Mouse (Mus musculus) liver, adult 2 months (tissue): ENCODE measurements around the gene Ypel2. TPM values are rescaled to one million over a fixed set of nuclear protein-coding genes. Genes with fewer than 3 reads are reported as not detected.

Source experiments
- DNase-seq: peaks from one replicate; pipeline ENCODE4 v3.0.0-alpha.2; 2011; ENCODE audit warnings: low read depth, low spot score; ENCODE audit errors: extremely low read depth
- H3K27ac ChIP-seq: fragments of 200-500 bp; replicated peaks from 2 replicates; pipeline ENCODE4 v1.5.1; 2012; ENCODE audit warnings: low read depth, mild to moderate bottlenecking, control low read depth, inconsistent platforms, low read length; ENCODE audit not compliant: insufficient read depth
- H3K27me3 ChIP-seq: fragments of 200-500 bp; 2 replicates; pipeline ENCODE4 v1.6.1; 2012; ENCODE audit warnings: mild to moderate bottlenecking, moderate library complexity, low read length, inconsistent platforms; ENCODE audit not compliant: control insufficient read depth, insufficient read depth
- H3K36me3 ChIP-seq: fragments of 200-500 bp; 2 replicates; pipeline ENCODE4 v1.6.1; 2012; ENCODE audit warnings: low read length, inconsistent platforms; ENCODE audit not compliant: control insufficient read depth, insufficient read depth
- H3K4me1 ChIP-seq: fragments of 200-500 bp; 2 replicates; pipeline ENCODE4 v1.6.1; 2011; ENCODE audit warnings: low read length; ENCODE audit not compliant: control insufficient read depth, insufficient read depth
- H3K4me3 ChIP-seq: fragments of 200-500 bp; 2 replicates; pipeline ENCODE4 v1.5.1; 2011; ENCODE audit warnings: low read depth, mild to moderate bottlenecking, control low read depth, low read length, moderate library complexity; ENCODE audit not compliant: insufficient read depth
- H3K79me2 ChIP-seq: fragments of 200-500 bp; 2 replicates; pipeline ENCODE4 v1.6.1; 2012; ENCODE audit warnings: inconsistent platforms, mild to moderate bottlenecking, low read length, moderate library complexity; ENCODE audit not compliant: control insufficient read depth, insufficient read depth
- H3K9ac ChIP-seq: fragments of 200-500 bp; 2 replicates; pipeline ENCODE4 v1.6.1; 2012; ENCODE audit warnings: low read depth, mild to moderate bottlenecking, control low read depth, inconsistent platforms, low read length
- CTCF ChIP-seq: fragments of 200-500 bp; IDR thresholded peaks from 2 replicates; pipeline ENCODE4 v1.5.1; 2011; ENCODE audit warnings: low read depth, low read length, control low read depth
- POLR2A ChIP-seq: fragments of 200-500 bp; IDR thresholded peaks from 2 replicates; pipeline ENCODE4 v1.6.1; 2011; ENCODE audit warnings: low read length, control low read depth; ENCODE audit not compliant: insufficient read depth; ENCODE audit errors: extremely low read depth
- WGBS: fragments of 180-500 bp; shearing (Covaris S2); methylation state at CpG from one replicate; pipeline ENCODE4 v1.1.7; 2018; 5-methylcytosine and 5-hydroxymethylcytosine counted together
- polyA plus RNA-seq: library from polyadenylated mRNA; depleted of rRNA; stranded (reverse); fragments of >200 nt; gene quantifications from 2 replicates; pipeline ENCODE4 v1.2.3, GENCODE M21; 2012
- total RNA-seq: library from RNA; depleted of rRNA; stranded (reverse); fragments of >200 nt; gene quantifications from 2 replicates; pipeline ENCODE4 v1.2.3, GENCODE M21; 2014

The Ypel2 gene
- total and polyA plus RNA-seq, 2 experiments: 5.1 to 6.2 TPM

GRCm38 (mm10) chr11:86952659-86953058 lies 40.8 kb downstream of the Ypel2 start:
- no peak for TF ChIP-seq POLR2A
- no peak for TF ChIP-seq CTCF
- DNase-seq: no peak
- Histone ChIP-seq H3K36me3 (no peaks in the 10 kb centered on the region; the same call in 1 of the 2 replicates), H3K27me3 (no peaks in the 10 kb centered on the region), H3K4me1 (peaks cover 41% of the 10 kb centered on the region), H3K79me2 (peaks cover 5% of the 10 kb centered on the region; the same call in 1 of the 2 replicates), H3K9ac (no peak overlapping the region), H3K4me3 (no peak overlapping the region), H3K27ac (peak overlapping the region; percentile 72)
- 92% methylated on average over 2 of the region's 2 CpGs for WGBS

DNA sequence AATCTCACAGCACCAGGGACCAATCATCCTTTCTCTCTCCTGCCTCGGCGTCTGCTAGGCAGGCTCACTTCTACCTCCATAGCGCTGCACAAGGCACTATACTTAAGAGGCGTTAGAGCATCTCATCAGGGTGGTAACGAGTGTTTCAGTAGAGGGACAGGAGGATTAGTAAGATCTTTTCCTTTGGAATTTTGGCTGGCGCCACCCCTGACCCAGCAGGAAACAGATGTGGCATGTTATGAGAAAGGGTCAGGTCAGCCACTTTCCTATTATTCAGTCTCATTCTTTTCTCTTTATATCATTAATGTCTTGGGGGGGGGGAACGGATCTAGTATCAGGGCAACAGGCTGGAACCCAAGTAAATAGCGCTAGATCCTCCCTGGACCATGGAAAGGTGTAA lies 41.8 kb downstream of the Ypel2 start:
- Histone ChIP-seq H3K9ac (no peak overlapping the region), H3K4me1 (peaks cover 38% of the 10 kb centered on the region), H3K36me3 (no peaks in the 10 kb centered on the region; the same call in 1 of the 2 replicates), H3K4me3 (no peak overlapping the region), H3K27me3 (no peaks in the 10 kb centered on the region), H3K27ac (no peak overlapping the region), H3K79me2 (peaks cover 5% of the 10 kb centered on the region; the same call in 1 of the 2 replicates)
- DNase-seq: no peak
- WGBS: 91% methylated on average over 8 of the region's 8 CpGs
- no peak for TF ChIP-seq CTCF
- no peak for TF ChIP-seq POLR2A

GRCm38 (mm10) chr11:86950491-86950890 lies 43.0 kb downstream of the Ypel2 start:
- WGBS: 75% methylated on average over 3 of the region's 3 CpGs
- Histone ChIP-seq H3K36me3 (no peaks in the 10 kb centered on the region; the same call in 1 of the 2 replicates), H3K4me3 (no peak overlapping the region), H3K79me2 (peaks cover 5% of the 10 kb centered on the region; the same call in 1 of the 2 replicates), H3K27me3 (no peaks in the 10 kb centered on the region), H3K27ac (0 out of 2 replicates have a peak overlapping the region, but pooled peaks have one; percentile 3), H3K4me1 (peaks cover 27% of the 10 kb centered on the region), H3K9ac (no peak overlapping the region)
- no peak for TF ChIP-seq POLR2A
- DNase-seq: no peak

- WGBS: 77% methylated on average over 9 of the region's 9 CpGs
- peaks cover 5% of the 10 kb centered on the region; the same call in 1 of the 2 replicates for H3K79me2 ChIP-seq
- peaks cover 1% of the 10 kb centered on the region; the same call in 1 of the 2 replicates for H3K36me3 ChIP-seq
- no peak overlapping the region for H3K9ac ChIP-seq
- 0 out of 2 replicates have a peak overlapping the region, but pooled peaks have one; percentile 10 for H3K27ac ChIP-seq
- no peak for DNase-seq
- TF ChIP-seq POLR2A (no peak), CTCF (no peak)
- H3K4me1 ChIP-seq: peaks cover 22% of the 10 kb centered on the region
- H3K4me3 ChIP-seq: no peak overlapping the region
- no peaks in the 10 kb centered on the region for H3K27me3 ChIP-seq
These were observed 43.5 kb downstream of the Ypel2 start for GRCm38 (mm10) chr11:86949951-86950441.

DNA sequence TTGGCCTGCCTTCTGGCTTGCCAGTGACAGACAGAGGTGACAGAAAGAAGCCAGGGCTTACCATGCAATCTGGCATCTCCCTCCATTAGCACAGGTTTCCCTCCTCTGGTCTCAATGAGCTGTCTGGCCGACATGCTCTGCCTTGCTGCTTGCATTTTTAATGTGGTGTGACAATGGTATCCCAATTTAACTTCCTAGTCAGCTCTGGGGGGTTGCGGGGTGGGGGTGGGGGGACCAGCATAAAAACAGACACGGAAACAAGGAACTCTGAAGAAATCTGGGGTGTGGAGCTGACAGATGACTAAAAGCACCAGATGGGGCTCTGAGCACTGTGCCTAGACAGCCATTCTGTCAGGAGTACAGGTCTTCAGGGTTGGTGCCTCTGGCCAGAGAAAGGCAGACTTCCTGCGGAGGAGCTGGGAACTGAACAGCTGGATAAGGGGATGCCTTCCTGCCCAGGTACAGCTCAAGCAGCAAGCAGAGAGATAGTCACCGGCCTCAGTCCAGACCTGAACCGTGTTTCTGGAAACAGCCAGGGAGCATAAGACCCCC lies 46.8 kb downstream of the Ypel2 start:
- no peak for DNase-seq
- Histone ChIP-seq H3K36me3 (peaks cover 17% of the 10 kb centered on the region; the same call in 1 of the 2 replicates), H3K27ac (no peak overlapping the region), H3K4me3 (no peak overlapping the region), H3K4me1 (no peaks in the 10 kb centered on the region; the same call in 1 of the 2 replicates), H3K27me3 (no peaks in the 10 kb centered on the region), H3K79me2 (peaks cover 5% of the 10 kb centered on the region; the same call in 1 of the 2 replicates), H3K9ac (no peak overlapping the region)
- TF ChIP-seq CTCF (no peak), POLR2A (no peak)
- 94% methylated on average over 6 of the region's 6 CpGs for WGBS

DNA sequence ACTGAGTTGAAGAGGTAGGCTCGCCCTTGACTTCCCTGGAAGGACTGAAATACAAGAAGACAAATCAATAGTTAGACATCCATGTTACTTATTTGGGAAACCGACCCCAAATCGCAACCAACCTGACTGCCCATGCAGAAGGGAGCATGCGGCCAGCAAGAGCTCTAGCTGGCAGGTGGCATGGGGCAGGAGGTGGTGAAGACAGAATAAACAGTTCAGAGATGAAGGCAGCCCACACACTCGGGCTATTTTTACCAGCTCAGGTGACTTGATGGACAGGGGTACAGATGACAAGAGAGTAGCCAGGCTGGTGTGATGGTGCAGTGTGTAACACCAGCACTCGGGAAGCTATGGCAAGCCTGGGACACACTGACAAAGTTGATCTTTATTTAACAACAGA lies 47.6 kb downstream of the Ypel2 start:
- no peak overlapping the region for H3K9ac ChIP-seq
- H3K79me2 ChIP-seq: peaks cover 5% of the 10 kb centered on the region; the same call in 1 of the 2 replicates
- no peak for DNase-seq
- H3K36me3 ChIP-seq: peaks cover 22% of the 10 kb centered on the region; the same call in 1 of the 2 replicates
- H3K4me3 ChIP-seq: no peak overlapping the region
- 89% methylated on average over 6 of the region's 6 CpGs for WGBS
- TF ChIP-seq CTCF: no peak
- TF ChIP-seq POLR2A: no peak
- no peaks in the 10 kb centered on the region for H3K27me3 ChIP-seq
- no peak overlapping the region for H3K27ac ChIP-seq
- H3K4me1 ChIP-seq: no peaks in the 10 kb centered on the region
